In the genomic region with DNA sequence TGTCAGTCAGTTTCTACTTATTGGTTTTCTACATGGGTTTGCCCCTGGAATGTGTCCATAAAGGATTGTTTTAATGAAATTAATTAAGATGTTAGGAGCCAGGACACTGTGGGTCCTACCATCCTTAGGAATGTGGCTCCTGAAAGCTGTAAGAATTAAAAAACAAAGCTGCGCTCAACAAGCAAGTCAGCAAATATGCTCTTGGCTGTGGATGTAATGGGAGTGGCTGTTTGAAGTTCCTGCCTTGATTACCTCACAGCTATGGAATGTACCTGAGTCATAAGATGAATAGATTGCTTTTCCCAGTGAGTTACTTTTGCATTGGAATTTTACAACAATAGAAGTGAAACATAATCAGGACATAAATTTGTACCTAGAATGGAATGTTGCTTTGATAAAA, we compare ENCODE assay signal across 27 mouse cellular contexts.
DNase-seq lines count a peak whose midpoint lies in the region; ATAC-seq and TF ChIP-seq lines count a peak whose summit lies in the region.
"Had no signal": no experiment of that assay in that cellular context is flagged by ENCODE, and none has a peak within 500 bp of the region (broad histone marks: within the 10 kb centered on the region; RNA-seq: fewer than 3 reads in every experiment).

No protein-coding gene starts in this region.

- H3K9ac ChIP-seq in ES-E14 (ENCODE audit: insufficient read depth, low read depth, low read length, poor library complexity, severe bottlenecking) = no peak overlapping the region
- no peak overlapping the region for H3K9ac ChIP-seq in intestine, embryonic 15.5 days
- H3K9ac ChIP-seq in stomach, postnatal 0 days (ENCODE audit: low read length) = no peak overlapping the region
- H3K9ac ChIP-seq: heart, embryonic 12.5 days; hindbrain, embryonic 13.5 days; liver, embryonic 12.5 days; liver, postnatal 0 days had no signal

- peak; percentile 69 for ATAC-seq in intestine, embryonic 15.5 days
- ATAC-seq in stomach, postnatal 0 days (ENCODE audit: low FRiP score, low TSS enrichment) = peak; percentile 70
- ATAC-seq: forebrain, embryonic 14.5 days; liver, embryonic 12.5 days; liver, postnatal 0 days; midbrain, embryonic 16.5 days had no signal

- H3K4me2 ChIP-seq in intestine, embryonic 15.5 days (replicated peaks) = no peak overlapping the region
- H3K4me2 ChIP-seq in stomach, postnatal 0 days (replicated peaks; ENCODE audit: low read depth) = no peak overlapping the region
- H3K4me2 ChIP-seq: heart, embryonic 12.5 days; hindbrain, embryonic 13.5 days; liver, embryonic 12.5 days; midbrain, embryonic 11.5 days had no signal

- no peak for TF ChIP-seq CTCF in stomach, postnatal 0 days (IDR thresholded peaks at IDR 0.05; ENCODE audit: low read depth)

- no peak overlapping the region for H3K27ac ChIP-seq in ES-E14 (ENCODE audit: insufficient read depth, low read depth, low read length, poor library complexity, severe bottlenecking)
- H3K27ac ChIP-seq in intestine, embryonic 15.5 days = no peak overlapping the region
- no peak overlapping the region for H3K27ac ChIP-seq in stomach, postnatal 0 days (replicated peaks)
- H3K27ac ChIP-seq: gastrocnemius, adult 2 months; heart, adult 2 months; hindbrain, embryonic 13.5 days; liver, embryonic 12.5 days had no signal

- H3K27me3 ChIP-seq in intestine, embryonic 15.5 days (replicated peaks) = no peaks in the 10 kb centered on the region
- H3K27me3 ChIP-seq in stomach, postnatal 0 days (ENCODE audit: control insufficient read depth, insufficient read depth, low read length) = no peaks in the 10 kb centered on the region
- H3K27me3 ChIP-seq: heart, embryonic 12.5 days; hindbrain, embryonic 13.5 days; liver, embryonic 12.5 days had no signal

- DNase-seq in 3T3-L1 (ENCODE audit: low read depth, low spot score) = peak; percentile 86
- DNase-seq in ES-E14 (ENCODE audit: low read depth, low spot score) = peak; percentile 3
- DNase-seq in stomach, postnatal 0 days (ENCODE audit: low spot score) = no peak
- no peak for DNase-seq in thymus, postnatal 36 days
- DNase-seq in frontal cortex, postnatal 14 days (ENCODE audit: low spot score in 2 of 2) = no peak
- DNase-seq: adrenal gland, postnatal 14 days; cerebellum, adult 11 months; cerebellum, postnatal 10 days; gastrocnemius, adult 2 months; heart, adult 2 months; heart, postnatal 4 days; kidney, adult 2 months; kidney, postnatal 36 days; layer of hippocampus, postnatal 36 days; left cerebral cortex, postnatal 4 days; liver, postnatal 0 days; right cerebral cortex, adult 18-20 months; spleen, adult 18-20 months; thymus, adult 2 months; thymus, postnatal 4 days had no signal

- in situ Hi-C loops in ES-E14 (cut with MboI; ENCODE audit: low sequenced_read_pairs in 2 of 2, unreplicated experiment in 2 of 2) = no loop called here

- no peaks in the 10 kb centered on the region for H3K9me3 ChIP-seq in ES-E14 (ENCODE audit: control insufficient read depth, insufficient read depth, low read depth, low read length)
- H3K9me3 ChIP-seq in intestine, embryonic 15.5 days = no peaks in the 10 kb centered on the region
- H3K9me3 ChIP-seq in stomach, postnatal 0 days (ENCODE audit: control insufficient read depth, low read length) = no peaks in the 10 kb centered on the region
- H3K9me3 ChIP-seq: heart, embryonic 12.5 days; hindbrain, embryonic 13.5 days; liver, embryonic 12.5 days had no signal

- no peaks in the 10 kb centered on the region for H3K36me3 ChIP-seq in ES-E14 (ENCODE audit: control insufficient read depth, insufficient read depth, low read length, poor library complexity, severe bottlenecking)
- no peaks in the 10 kb centered on the region for H3K36me3 ChIP-seq in intestine, embryonic 15.5 days
- H3K36me3 ChIP-seq in stomach, postnatal 0 days (ENCODE audit: control insufficient read depth, insufficient read depth, low read length) = no peaks in the 10 kb centered on the region
- H3K36me3 ChIP-seq: heart, embryonic 12.5 days; hindbrain, embryonic 13.5 days; liver, embryonic 12.5 days had no signal

- H3K4me1 ChIP-seq in ES-E14 (ENCODE audit: control insufficient read depth in 2 of 2, insufficient read depth in 2 of 2, low read length in 2 of 2, poor library complexity in 1 of 2) = no peaks in the 10 kb centered on the region
- H3K4me1 ChIP-seq in intestine, embryonic 15.5 days (replicated peaks) = no peaks in the 10 kb centered on the region
- H3K4me1 ChIP-seq in stomach, postnatal 0 days (replicated peaks; ENCODE audit: control insufficient read depth, insufficient read depth) = no peaks in the 10 kb centered on the region
- H3K4me1 ChIP-seq: heart, embryonic 12.5 days; hindbrain, embryonic 13.5 days; liver, embryonic 12.5 days had no signal

- no peak for TF ChIP-seq EP300 in stomach, postnatal 0 days (optimal IDR thresholded peaks at IDR 0.05)

- 72% methylated on average over 1 of the region's 1 CpGs for WGBS in intestine, embryonic 15.5 days
- WGBS in stomach, postnatal 0 days = 59% methylated on average over 1 of the region's 1 CpGs

- no peak overlapping the region for H3K4me3 ChIP-seq in ES-E14 (ENCODE audit: insufficient read depth in 1 of 2, low read depth in 1 of 2, low read length in 2 of 2, poor library complexity in 1 of 2, severe bottlenecking in 1 of 2)
- H3K4me3 ChIP-seq in intestine, embryonic 15.5 days (replicated peaks) = no peak overlapping the region
- no peak overlapping the region for H3K4me3 ChIP-seq in stomach, postnatal 0 days (ENCODE audit: low read depth, low read length)
- H3K4me3 ChIP-seq: gastrocnemius, adult 2 months; heart, adult 2 months; heart, embryonic 12.5 days; hindbrain, embryonic 13.5 days; liver, embryonic 12.5 days had no signal

TF ChIP-seq in ES-E14, 5 proteins besides CTCF, POLR2A, EP300 and RAD21:
- TF ChIP-seq ZC3H11A (IDR thresholded peaks at IDR 0.05; ENCODE audit: borderline replicate concordance, low read depth, low read length) (no peak), MAFK (IDR thresholded peaks at IDR 0.05; ENCODE audit: insufficient read depth, low read depth, low read length) (peak; percentile 55; the same call in 1 of the 2 replicates), CHD2 (IDR thresholded peaks at IDR 0.05; ENCODE audit: low read depth, low read length) (no peak)

Comparison
In these comparisons a context has a peak if more than half of its experiments do, and no peak if none do; other contexts are left out.
1. DNase-seq: peak in 3T3-L1 (single experiment) and ES-E14 (single experiment); none in stomach, postnatal 0 days (single experiment), thymus, postnatal 36 days (0 of 2) and frontal cortex, postnatal 14 days (0 of 2).